Mouse (Mus musculus): ENCODE results near the gene Sprr1b.
"Not testable (repeated sequence)": the region's sequence is repeated elsewhere in the genome, so short reads cannot be mapped to it uniquely, and the experiment has no call there.

Sprr1b gene

GRCm38 (mm10) chr3:92438689-92439088, at the start of gene Sprr1b:
TSS of gene Sprr1b (minus strand) at chr3:92438789.
- no peak for DNase-seq (ENCODE audit: low spot score in 2 of 2)

- no peak for DNase-seq (ENCODE audit: low spot score in 2 of 2)
Observed at GRCm38 (mm10) chr3:92486307-92486706, 47.7 kb upstream of the Sprr1b start.

GRCm38 (mm10) chr3:92485863-92486262, 47.3 kb upstream of the Sprr1b start, which contains the start of gene Sprr1a:
TSS of gene Sprr1a (minus strand) at chr3:92485895.
- no peak for DNase-seq (ENCODE audit: low spot score in 2 of 2)

GRCm38 (mm10) chr3:92481249-92481648, 42.7 kb upstream of the Sprr1b start:
- not testable (repeated sequence) for DNase-seq (ENCODE audit: low spot score in 2 of 2)

GRCm38 (mm10) chr3:92470111-92470510, 31.5 kb upstream of the Sprr1b start:
- DNase-seq (ENCODE audit: low spot score in 2 of 2): no peak

GRCm38 (mm10) chr3:92467424-92467823, 28.8 kb upstream of the Sprr1b start:
- no peak for DNase-seq (ENCODE audit: low spot score in 2 of 2)

- no peak for DNase-seq (ENCODE audit: low spot score in 2 of 2)
Observed at GRCm38 (mm10) chr3:92466576-92466975, 28.0 kb upstream of the Sprr1b start.

- DNase-seq (ENCODE audit: low spot score in 2 of 2): no peak
Observed at GRCm38 (mm10) chr3:92458620-92459019, 20.0 kb upstream of the Sprr1b start, which contains the start of gene Sprr3. TSS of gene Sprr3 (minus strand) at chr3:92458720.

- no peak for DNase-seq (ENCODE audit: low spot score in 2 of 2)
Observed at GRCm38 (mm10) chr3:92455151-92455550, 16.6 kb upstream of the Sprr1b start.

GRCm38 (mm10) chr3:92440177-92440576, 1.6 kb upstream of the Sprr1b start:
- DNase-seq (ENCODE audit: low spot score in 2 of 2): no peak

- no peak for DNase-seq (ENCODE audit: low spot score in 2 of 2)
Observed at GRCm38 (mm10) chr3:92432282-92432681, 6.3 kb downstream of the Sprr1b start, which contains the start of gene Sprr2k. TSS of gene Sprr2k (plus strand) at chr3:92432582.

- DNase-seq (ENCODE audit: low spot score in 2 of 2): no peak
Observed at GRCm38 (mm10) chr3:92429323-92429722, 9.3 kb downstream of the Sprr1b start, which contains the start of gene Gm9774. TSS of gene Gm9774 (minus strand) at chr3:92429423.

GRCm38 (mm10) chr3:92417782-92418181, 20.8 kb downstream of the Sprr1b start, which contains the start of gene Sprr2j-ps:
TSS of gene Sprr2j-ps (plus strand) at chr3:92418082.
- no peak for DNase-seq (ENCODE audit: low spot score in 2 of 2)

- DNase-seq (ENCODE audit: low spot score in 2 of 2): no peak
Observed at GRCm38 (mm10) chr3:92407691-92408090, 30.9 kb downstream of the Sprr1b start, which contains the start of gene Sprr2i. TSS of gene Sprr2i (plus strand) at chr3:92407991.

GRCm38 (mm10) chr3:92394301-92394700, 44.3 kb downstream of the Sprr1b start:
- DNase-seq (ENCODE audit: low spot score in 2 of 2): no peak

Data from spleen, postnatal 10 days (tissue).